Mouse (Mus musculus): Measurements from ENCODE around the gene Acsl5. TPM values are rescaled to one million over a fixed set of nuclear protein-coding genes. Genes with fewer than 3 reads are reported as not detected.

The Acsl5 gene
- polyA plus RNA-seq, 1 experiment from 2014 or later: 116 TPM

DNA sequence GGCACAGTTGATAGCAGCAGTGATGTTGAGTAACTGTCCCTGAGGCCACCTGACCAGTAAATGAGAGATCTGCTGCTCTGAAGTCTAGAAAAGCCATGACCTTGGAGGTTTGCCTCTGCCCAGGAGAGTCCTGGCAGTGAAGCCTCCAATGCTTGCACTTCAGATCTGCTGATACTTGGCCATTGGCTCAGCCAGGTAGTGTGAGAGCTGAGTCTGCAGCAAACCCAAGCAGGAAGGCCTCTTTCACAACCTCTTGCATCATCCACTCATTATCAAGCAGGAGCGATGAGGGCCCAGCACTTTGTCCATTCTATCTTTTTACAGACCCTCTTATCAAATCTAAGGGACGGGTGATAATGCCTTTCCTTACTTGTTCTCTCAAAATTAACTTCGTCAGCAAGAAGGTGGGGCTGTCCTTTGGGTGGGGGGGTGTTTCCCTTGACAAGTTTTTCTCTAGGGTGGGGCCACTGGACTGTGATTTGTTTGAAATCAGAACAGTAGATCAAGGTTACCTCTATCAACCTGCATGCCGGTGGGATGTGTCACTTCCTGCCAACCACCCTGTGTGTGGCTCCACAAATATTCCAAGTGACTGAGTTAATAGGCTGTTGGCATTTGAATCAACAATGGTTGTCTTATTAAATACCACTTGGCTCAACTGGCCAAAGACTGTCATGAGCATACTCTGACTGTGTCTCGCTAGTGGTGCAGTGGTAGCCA is 6.1 kb downstream of the Acsl5 start:
- Histone ChIP-seq H3K9me3 (replicated peaks) (no peaks in the 10 kb centered on the region), H3K27me3 (no peaks in the 10 kb centered on the region), H3K4me2 (peak overlapping the region; percentile 11), H3K27ac (peak overlapping the region; percentile 76), H3K9ac (peak overlapping the region; percentile 32; the same call in 1 of the 2 replicates), H3K4me3 (replicated peaks) (no peak overlapping the region), H3K36me3 (peaks cover 12% of the 10 kb centered on the region), H3K4me1 (replicated peaks) (peaks cover 87% of the 10 kb centered on the region)
- no peak for DNase-seq
- ATAC-seq (ENCODE audit: low read depth): peak; percentile 4; the same call in 1 of the 2 replicates
- 27% methylated on average over 5 of the region's 5 CpGs for WGBS (ENCODE audit: insufficient replicate concordance)

DNA sequence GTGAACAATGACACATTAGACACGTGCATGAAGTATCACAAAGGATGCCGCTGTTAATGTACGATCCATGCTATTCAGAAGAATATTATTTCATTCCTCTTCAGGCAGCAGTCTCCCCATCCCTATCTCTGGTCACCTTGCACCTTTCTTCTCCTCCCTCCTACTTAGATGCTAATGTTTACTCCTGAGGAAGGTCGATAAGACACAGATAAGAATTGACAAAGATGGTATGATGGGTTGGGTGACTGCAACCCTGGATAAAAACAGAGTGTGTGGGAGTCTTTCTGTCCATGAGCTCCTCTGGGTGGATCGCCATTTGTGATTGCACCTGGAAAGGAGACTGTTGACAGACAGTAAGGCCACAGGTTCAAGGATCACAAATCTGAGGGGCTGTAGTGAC is 6.8 kb downstream of the Acsl5 start:
- H3K9me3 ChIP-seq (replicated peaks): no peaks in the 10 kb centered on the region
- H3K27ac ChIP-seq: peak overlapping the region; percentile 36; the same call in 1 of the 2 replicates
- 66% methylated on average over 5 of the region's 5 CpGs for WGBS (ENCODE audit: insufficient replicate concordance)
- DNase-seq (no peak), ATAC-seq (ENCODE audit: low read depth) (peak; percentile 5; the same call in 1 of the 2 replicates)
- peaks cover 87% of the 10 kb centered on the region for H3K4me1 ChIP-seq (replicated peaks)
- H3K4me2 ChIP-seq: peak overlapping the region; percentile 6
- H3K36me3 ChIP-seq: peaks cover 12% of the 10 kb centered on the region
- H3K27me3 ChIP-seq: no peaks in the 10 kb centered on the region
- no peak overlapping the region for H3K4me3 ChIP-seq (replicated peaks)
- no peak overlapping the region for H3K9ac ChIP-seq

DNA sequence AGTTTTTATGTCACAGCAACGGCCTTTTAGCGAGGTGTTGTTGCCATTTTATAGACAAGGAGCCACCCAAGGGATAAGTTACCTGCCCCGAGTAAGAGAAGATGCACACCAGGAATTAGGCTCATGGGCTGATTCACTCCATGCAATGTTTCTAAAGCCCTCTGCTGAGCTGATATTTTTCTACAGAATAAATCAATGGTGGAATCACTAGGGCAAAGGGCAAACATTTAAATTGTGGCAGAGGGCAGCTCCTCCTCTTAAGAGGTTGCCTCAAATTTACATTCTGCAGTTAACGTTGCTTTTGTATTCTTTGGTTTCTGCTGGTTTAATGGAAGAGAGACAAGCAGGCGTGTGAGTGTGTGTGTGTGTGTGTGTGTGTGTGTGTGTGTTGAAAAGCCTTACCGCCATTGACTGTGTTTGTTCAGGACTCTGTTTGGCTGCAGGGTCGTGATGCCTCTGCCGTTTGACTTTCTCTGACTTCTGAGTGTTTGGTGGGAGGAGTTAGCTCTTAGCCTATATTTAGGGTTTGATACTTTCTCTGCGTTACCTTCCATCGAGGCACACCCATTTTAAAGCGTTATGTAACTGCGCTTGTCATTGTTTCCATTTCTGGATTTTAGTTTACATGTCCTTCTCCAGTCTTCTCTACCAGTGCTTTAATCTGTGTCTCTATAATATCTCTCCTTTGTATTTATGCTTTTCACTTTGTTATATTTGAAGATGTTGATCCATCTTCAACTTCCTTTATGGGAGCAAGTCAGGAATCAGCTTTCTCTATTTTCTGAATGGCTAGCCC is 8.8 kb downstream of the Acsl5 start:
- H3K9me3 ChIP-seq (replicated peaks): no peaks in the 10 kb centered on the region
- WGBS (ENCODE audit: insufficient replicate concordance): 50% methylated on average over 12 of the region's 12 CpGs
- peaks cover 88% of the 10 kb centered on the region for H3K4me1 ChIP-seq (replicated peaks)
- no peak for DNase-seq
- H3K36me3 ChIP-seq: peaks cover 17% of the 10 kb centered on the region
- H3K4me2 ChIP-seq: peak overlapping the region; percentile 1; the same call in 1 of the 2 replicates
- no peaks in the 10 kb centered on the region for H3K27me3 ChIP-seq
- no peak overlapping the region for H3K4me3 ChIP-seq (replicated peaks)
- H3K27ac ChIP-seq: peak overlapping the region; percentile 36
- ATAC-seq (ENCODE audit: low read depth): no peak
- H3K9ac ChIP-seq: no peak overlapping the region

DNA sequence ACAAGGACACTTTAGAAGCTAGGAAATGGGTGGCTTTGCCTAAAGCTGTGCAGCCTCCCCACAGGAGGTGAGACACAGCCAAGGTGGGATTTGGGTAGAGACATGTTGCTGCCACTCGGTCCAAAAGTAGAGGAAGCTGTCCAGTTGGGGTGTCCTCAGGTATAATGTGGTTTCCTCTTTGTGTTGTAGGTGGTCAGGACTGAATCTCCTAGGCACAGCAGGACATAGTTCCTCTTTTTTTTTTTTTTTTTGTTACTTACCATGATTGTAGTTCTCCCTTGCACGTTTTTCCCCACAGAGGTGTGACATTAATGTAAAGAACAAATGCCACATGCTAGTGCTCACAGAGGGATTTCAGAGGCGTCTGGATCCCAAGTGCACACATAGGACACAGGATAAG is 13.5 kb downstream of the Acsl5 start:
- DNase-seq (no peak), ATAC-seq (ENCODE audit: low read depth) (no peak)
- no peak overlapping the region for H3K4me3 ChIP-seq (replicated peaks)
- H3K4me2 ChIP-seq: no peak overlapping the region
- no peak overlapping the region for H3K9ac ChIP-seq
- peaks cover 67% of the 10 kb centered on the region for H3K4me1 ChIP-seq (replicated peaks)
- H3K36me3 ChIP-seq: peaks cover 26% of the 10 kb centered on the region
- no peaks in the 10 kb centered on the region for H3K27me3 ChIP-seq
- WGBS (ENCODE audit: insufficient replicate concordance): 34% methylated on average over 3 of the region's 3 CpGs
- no peak overlapping the region for H3K27ac ChIP-seq
- no peaks in the 10 kb centered on the region for H3K9me3 ChIP-seq (replicated peaks)

DNA sequence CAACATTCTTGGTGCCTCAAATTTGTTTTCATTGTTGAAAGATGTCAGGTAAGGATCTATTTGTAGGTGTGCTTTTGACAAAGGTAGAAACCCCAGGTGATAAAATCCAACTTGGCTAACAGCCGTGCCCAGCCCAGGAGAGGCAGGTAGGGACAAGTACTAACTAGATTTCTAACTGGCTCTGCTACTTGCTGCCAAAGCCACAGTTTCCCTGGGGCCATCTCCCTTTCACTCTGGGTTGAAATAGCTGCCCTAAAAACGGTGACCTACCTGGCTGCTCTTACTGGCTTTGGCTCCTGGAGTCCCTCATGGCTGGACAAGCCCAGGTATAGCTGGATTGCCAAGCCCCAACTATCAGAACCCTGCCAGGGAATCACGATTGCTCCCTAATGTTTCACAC is 15.0 kb downstream of the Acsl5 start:
- DNase-seq (no peak), ATAC-seq (ENCODE audit: low read depth) (no peak)
- H3K4me3 ChIP-seq (replicated peaks): no peak overlapping the region
- H3K9me3 ChIP-seq (replicated peaks): no peaks in the 10 kb centered on the region
- H3K4me2 ChIP-seq: no peak overlapping the region
- WGBS (ENCODE audit: insufficient replicate concordance): 72% methylated on average over 3 of the region's 3 CpGs
- no peaks in the 10 kb centered on the region for H3K27me3 ChIP-seq
- peaks cover 68% of the 10 kb centered on the region for H3K4me1 ChIP-seq (replicated peaks)
- H3K36me3 ChIP-seq: peaks cover 36% of the 10 kb centered on the region
- H3K9ac ChIP-seq: peak overlapping the region; percentile 11; the same call in 1 of the 2 replicates
- H3K27ac ChIP-seq: no peak overlapping the region

DNA sequence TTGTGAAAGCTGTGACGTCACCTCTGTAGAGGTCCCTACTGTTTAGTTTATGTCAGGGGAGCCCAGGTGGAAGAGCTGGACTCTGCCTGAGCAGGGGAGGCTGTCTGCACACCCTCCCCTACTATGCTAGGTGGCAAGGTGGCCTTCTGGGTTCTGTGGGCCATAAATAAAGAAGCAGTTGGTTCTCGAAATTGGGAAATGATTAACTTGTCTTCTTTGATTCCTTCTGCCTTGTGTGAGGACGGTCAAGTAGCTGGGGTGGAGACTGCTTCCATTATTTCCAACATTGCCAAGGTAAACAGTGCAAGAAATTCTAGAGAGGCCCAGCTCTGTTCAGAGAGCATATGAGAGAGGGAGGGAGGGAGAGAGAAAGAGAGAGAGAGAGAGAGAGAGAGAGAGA is 16.4 kb downstream of the Acsl5 start:
- no peaks in the 10 kb centered on the region for H3K27me3 ChIP-seq
- H3K4me3 ChIP-seq (replicated peaks): no peak overlapping the region
- 0 out of 2 replicates have a peak overlapping the region, but pooled peaks have one; percentile 11 for H3K27ac ChIP-seq
- no peak for DNase-seq
- WGBS (ENCODE audit: insufficient replicate concordance): 71% methylated on average over 3 of the region's 3 CpGs
- H3K9ac ChIP-seq: no peak overlapping the region
- H3K9me3 ChIP-seq (replicated peaks): no peaks in the 10 kb centered on the region
- H3K4me2 ChIP-seq: no peak overlapping the region
- peaks cover 46% of the 10 kb centered on the region for H3K36me3 ChIP-seq
- peaks cover 70% of the 10 kb centered on the region for H3K4me1 ChIP-seq (replicated peaks)
- no peak for ATAC-seq (ENCODE audit: low read depth)

DNA sequence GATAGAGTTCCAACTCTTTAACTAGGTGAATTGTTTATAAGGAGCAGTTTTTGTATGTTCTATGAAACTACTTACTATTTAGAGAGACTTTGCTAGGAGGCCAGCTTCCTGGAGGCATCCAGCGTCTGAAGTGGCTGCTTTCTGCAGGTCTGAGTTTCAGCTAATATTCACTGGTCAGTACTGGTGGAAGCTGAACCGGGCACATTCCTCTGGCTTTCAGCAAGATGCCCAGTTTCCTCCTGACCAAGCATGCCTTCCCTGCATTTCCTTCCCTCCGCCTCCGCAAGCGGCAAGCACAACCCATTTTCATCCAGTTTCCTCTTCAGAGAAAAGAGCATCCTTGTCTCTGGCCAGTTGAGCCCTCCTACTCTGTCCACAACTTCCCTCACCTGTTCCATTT is 17.3 kb downstream of the Acsl5 start:
- Histone ChIP-seq H3K4me3 (replicated peaks) (no peak overlapping the region), H3K4me2 (no peak overlapping the region), H3K27ac (peak overlapping the region; percentile 78; the same call in 1 of the 2 replicates), H3K27me3 (no peaks in the 10 kb centered on the region), H3K36me3 (peaks cover 46% of the 10 kb centered on the region), H3K4me1 (replicated peaks) (peaks cover 71% of the 10 kb centered on the region), H3K9ac (no peak overlapping the region), H3K9me3 (replicated peaks) (no peaks in the 10 kb centered on the region)
- ATAC-seq (ENCODE audit: low read depth) (no peak), DNase-seq (no peak)
- WGBS (ENCODE audit: insufficient replicate concordance): 75% methylated on average over 5 of the region's 5 CpGs

DNA sequence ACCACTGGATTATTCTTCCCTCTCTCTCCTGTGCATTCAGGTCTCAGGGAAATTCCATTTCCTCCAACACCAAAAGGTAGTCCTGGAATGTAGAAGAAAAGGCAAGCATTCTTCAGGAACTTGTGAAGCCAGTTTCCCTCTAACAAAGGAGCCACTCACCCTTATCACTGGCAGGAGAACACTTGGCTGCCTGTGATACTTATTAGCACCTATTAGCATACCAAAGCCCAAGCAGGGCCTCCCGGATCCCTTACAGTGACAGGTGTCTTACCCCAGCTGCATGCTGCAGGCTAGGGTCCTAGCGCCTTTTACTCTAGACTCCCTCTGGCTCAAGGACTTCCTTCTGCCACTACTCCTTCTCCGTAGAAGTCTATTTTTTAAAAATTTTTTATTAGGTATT is 19.7 kb downstream of the Acsl5 start:
- H3K4me3 ChIP-seq (replicated peaks): no peak overlapping the region
- H3K27ac ChIP-seq: peak overlapping the region; percentile 78
- no peaks in the 10 kb centered on the region for H3K27me3 ChIP-seq
- H3K9ac ChIP-seq: peak overlapping the region; percentile 54
- WGBS (ENCODE audit: insufficient replicate concordance): 40% methylated on average over 3 of the region's 3 CpGs
- H3K4me2 ChIP-seq: no peak overlapping the region
- H3K36me3 ChIP-seq: peaks cover 52% of the 10 kb centered on the region
- peaks cover 79% of the 10 kb centered on the region for H3K4me1 ChIP-seq (replicated peaks)
- ATAC-seq (ENCODE audit: low read depth) (peak; percentile 66), DNase-seq (peak; percentile 22)
- no peaks in the 10 kb centered on the region for H3K9me3 ChIP-seq (replicated peaks)

DNA sequence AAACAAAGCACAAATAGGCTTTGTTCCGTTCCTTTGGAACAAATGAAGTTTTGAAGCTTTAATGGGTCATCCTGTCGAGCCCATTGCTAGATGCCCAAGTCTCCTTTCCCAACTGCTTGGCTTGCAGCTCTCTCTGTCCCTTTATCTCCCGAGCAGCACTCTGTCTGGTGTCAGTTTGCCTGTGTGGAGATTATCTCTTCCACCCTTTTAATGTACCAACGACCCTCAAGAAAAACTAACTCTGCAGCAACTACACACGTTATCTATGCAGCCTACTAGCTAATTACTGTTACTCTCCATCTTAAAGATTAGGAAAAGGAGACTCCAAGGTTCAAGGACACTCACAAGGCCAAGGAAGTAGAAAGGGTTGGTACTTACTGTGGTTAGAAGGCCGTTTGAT is 21.6 kb downstream of the Acsl5 start:
- Histone ChIP-seq H3K36me3 (peaks cover 61% of the 10 kb centered on the region), H3K4me3 (replicated peaks) (no peak overlapping the region), H3K9me3 (replicated peaks) (no peaks in the 10 kb centered on the region), H3K4me2 (peak overlapping the region; percentile 7; the same call in 1 of the 2 replicates), H3K9ac (no peak overlapping the region), H3K4me1 (replicated peaks) (peaks cover 71% of the 10 kb centered on the region), H3K27ac (peak overlapping the region; percentile 88), H3K27me3 (no peaks in the 10 kb centered on the region)
- ATAC-seq (ENCODE audit: low read depth) (peak; percentile 87), DNase-seq (peak; percentile 49)
- WGBS (ENCODE audit: insufficient replicate concordance): 20% methylated on average over 6 of the region's 6 CpGs

DNA sequence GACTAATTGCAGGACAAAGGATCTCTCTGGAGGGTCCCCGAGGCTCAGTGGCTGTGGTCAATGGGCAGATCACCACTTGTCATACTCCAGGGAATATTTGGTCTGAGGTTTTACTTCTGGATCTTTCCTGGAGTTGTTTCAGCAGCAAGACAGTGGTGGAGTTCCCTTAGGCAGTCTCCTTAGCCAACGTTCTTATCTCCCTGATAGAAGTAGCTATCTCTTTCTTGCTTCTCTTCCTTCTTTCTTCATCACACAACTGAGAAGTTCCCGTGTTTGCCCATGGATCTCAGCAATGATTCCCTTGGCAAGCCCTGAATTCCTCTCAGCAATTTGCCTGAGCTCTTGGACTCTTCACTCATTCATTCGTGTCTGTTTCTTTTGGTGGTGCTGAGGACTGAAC is 24.4 kb downstream of the Acsl5 start:
- 52% methylated on average over 4 of the region's 4 CpGs for WGBS (ENCODE audit: insufficient replicate concordance)
- Histone ChIP-seq H3K27ac (peak overlapping the region; percentile 26; the same call in 1 of the 2 replicates), H3K36me3 (peaks cover 56% of the 10 kb centered on the region), H3K4me1 (replicated peaks) (peaks cover 53% of the 10 kb centered on the region), H3K9ac (no peak overlapping the region), H3K4me3 (replicated peaks) (no peak overlapping the region), H3K4me2 (no peak overlapping the region), H3K9me3 (replicated peaks) (no peaks in the 10 kb centered on the region), H3K27me3 (no peaks in the 10 kb centered on the region)
- DNase-seq: no peak
- no peak for ATAC-seq (ENCODE audit: low read depth)

DNA sequence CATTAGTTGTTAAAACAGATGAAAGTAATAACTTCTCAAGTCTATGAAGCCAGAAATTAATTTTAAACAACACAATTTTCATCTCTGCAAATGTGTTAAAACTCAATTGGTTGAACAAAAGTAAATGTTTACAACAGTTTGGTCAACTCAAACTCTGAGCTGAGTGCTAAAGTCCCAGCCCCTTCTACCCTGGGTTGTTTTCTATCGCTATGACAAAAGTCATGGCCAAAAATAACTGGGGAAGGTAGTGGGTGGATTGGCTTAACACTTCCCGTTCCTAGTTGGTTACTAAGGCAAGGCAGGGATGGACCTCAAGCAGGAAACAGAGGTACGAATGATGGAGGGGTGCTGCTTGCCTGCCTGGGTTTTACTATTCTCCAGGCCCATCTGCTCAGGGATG is 25.0 kb downstream of the Acsl5 start:
- no peak for DNase-seq
- no peak overlapping the region for H3K9ac ChIP-seq
- H3K4me2 ChIP-seq: no peak overlapping the region
- ATAC-seq (ENCODE audit: low read depth): no peak
- H3K27ac ChIP-seq: no peak overlapping the region
- H3K4me3 ChIP-seq (replicated peaks): no peak overlapping the region
- peaks cover 47% of the 10 kb centered on the region for H3K4me1 ChIP-seq (replicated peaks)
- no peaks in the 10 kb centered on the region for H3K9me3 ChIP-seq (replicated peaks)
- peaks cover 57% of the 10 kb centered on the region for H3K36me3 ChIP-seq
- WGBS (ENCODE audit: insufficient replicate concordance): 64% methylated on average over 3 of the region's 3 CpGs
- H3K27me3 ChIP-seq: no peaks in the 10 kb centered on the region

Measured in liver, embryonic 13.5 days (tissue).